Mouse (Mus musculus) midbrain, postnatal 0 days (tissue): ENCODE measurements around the gene Rpp40. TPM values are rescaled to one million over a fixed set of nuclear protein-coding genes. Genes with fewer than 3 reads are reported as not detected.

ENCODE experiments used
- ATAC-seq: fragments of 200-750 bp; cut with Nextera tagmentation; 2 replicates; pipeline ENCODE4 v1.8.0; 2017; ENCODE audit warnings: moderate number of reproducible peaks, mild to moderate bottlenecking, moderate TSS enrichment, moderate library complexity; ENCODE audit not compliant: low FRiP score
- DNase-seq: peaks from one replicate; pipeline ENCODE4 v3.0.0-alpha.2; 2015; ENCODE audit warnings: low spot score
- H3K27ac ChIP-seq: fragments of 300-500 bp; sonication (generic); 2 replicates; pipeline ENCODE4 v1.5.1; 2014; ENCODE audit warnings: low read depth, mild to moderate bottlenecking, low read length, mixed read lengths
- H3K27me3 ChIP-seq: fragments of 300-500 bp; sonication (generic); 2 replicates; pipeline ENCODE4 v1.6.1; 2014; ENCODE audit warnings: low read length, control low read depth, mixed read lengths; ENCODE audit not compliant: insufficient read depth
- H3K36me3 ChIP-seq: fragments of 300-500 bp; sonication (generic); 2 replicates; pipeline ENCODE4 v1.6.1; 2014; ENCODE audit warnings: low read length, control low read depth, mixed read lengths; ENCODE audit not compliant: insufficient read depth
- H3K4me1 ChIP-seq: fragments of 300-500 bp; sonication (generic); 2 replicates; pipeline ENCODE4 v1.6.1; 2014; ENCODE audit warnings: mild to moderate bottlenecking, control low read depth, antibody characterized with exemption, low read length, mixed read lengths; ENCODE audit not compliant: insufficient read depth
- H3K4me2 ChIP-seq: fragments of 300-500 bp; sonication (generic); 2 replicates; pipeline ENCODE4 v1.6.1; 2014; ENCODE audit warnings: low read depth, mild to moderate bottlenecking, low read length, mixed read lengths; ENCODE audit not compliant: poor library complexity, severe bottlenecking
- H3K4me3 ChIP-seq: fragments of 300-500 bp; sonication (generic); 2 replicates; pipeline ENCODE4 v1.5.1; 2014; ENCODE audit warnings: low read depth, mild to moderate bottlenecking, low read length, moderate library complexity
- H3K9ac ChIP-seq: fragments of 300-500 bp; sonication (generic); replicated peaks from 2 replicates; pipeline ENCODE4 v1.6.1; 2014; ENCODE audit warnings: mild to moderate bottlenecking, low read length, moderate library complexity, mixed read lengths; ENCODE audit not compliant: poor library complexity, severe bottlenecking
- H3K9me3 ChIP-seq: fragments of 300-500 bp; sonication (generic); 2 replicates; pipeline ENCODE4 v1.6.1; 2016; ENCODE audit warnings: low read length, control low read depth
- CTCF ChIP-seq: IDR thresholded peaks from 2 replicates; pipeline ENCODE4 v1.5.1; 2016; ENCODE audit warnings: antibody characterized with exemption, mild to moderate bottlenecking
- WGBS: fragments of 180-500 bp; shearing (Covaris S2); extraction: QIAGEN DNeasy Blood & Tissue Kit; methylation state at CpG from one replicate; pipeline ENCODE4 v1.1.7; 2014; 5-methylcytosine and 5-hydroxymethylcytosine counted together
- polyA plus RNA-seq: library from polyadenylated mRNA; unstranded; fragments of >200 nt; fragmentation: Nextera tagmentation; extraction: Ambion mirVana; gene quantifications from 2 replicates; pipeline ENCODE4 v1.2.1, GENCODE M21; 2015
- total RNA-seq: library from RNA; depleted of rRNA; stranded (reverse); fragments of >200 nt; gene quantifications from 2 replicates; pipeline ENCODE4 v1.2.3, GENCODE M21; 2014

Gene Rpp40
- total and polyA plus RNA-seq, 2 experiments from 2014 or later, result 4.6 to 6.1 TPM

DNA sequence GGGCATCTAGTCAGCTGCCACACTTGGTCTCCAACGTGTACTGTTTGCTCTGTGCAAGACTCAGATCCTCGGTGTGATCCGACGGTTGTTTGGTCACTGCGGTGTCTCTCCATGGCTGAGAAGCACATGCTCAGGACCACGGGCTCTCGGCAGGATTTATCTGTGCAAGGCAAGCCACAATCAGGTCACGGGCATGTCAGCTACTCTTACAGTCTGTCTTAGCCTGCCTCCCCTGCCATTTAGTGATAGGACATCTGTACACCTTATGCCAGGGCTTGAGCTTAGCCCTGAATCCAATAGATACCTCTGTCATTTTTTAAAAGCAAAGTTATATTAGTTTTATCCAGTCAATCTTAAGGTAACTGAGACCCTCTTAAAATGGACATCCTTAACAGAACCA, 35.5 kb downstream of the Rpp40 start:
- Histone ChIP-seq H3K4me1 (no peaks in the 10 kb centered on the region), H3K9ac (no peak overlapping the region), H3K27ac (no peak overlapping the region), H3K4me2 (no peak overlapping the region), H3K36me3 (no peaks in the 10 kb centered on the region), H3K27me3 (no peaks in the 10 kb centered on the region), H3K9me3 (no peaks in the 10 kb centered on the region), H3K4me3 (no peak overlapping the region)
- WGBS, result 92% methylated on average over 8 of the region's 8 CpGs
- no peak for TF ChIP-seq CTCF
- ATAC-seq (no peak), DNase-seq (no peak)

DNA sequence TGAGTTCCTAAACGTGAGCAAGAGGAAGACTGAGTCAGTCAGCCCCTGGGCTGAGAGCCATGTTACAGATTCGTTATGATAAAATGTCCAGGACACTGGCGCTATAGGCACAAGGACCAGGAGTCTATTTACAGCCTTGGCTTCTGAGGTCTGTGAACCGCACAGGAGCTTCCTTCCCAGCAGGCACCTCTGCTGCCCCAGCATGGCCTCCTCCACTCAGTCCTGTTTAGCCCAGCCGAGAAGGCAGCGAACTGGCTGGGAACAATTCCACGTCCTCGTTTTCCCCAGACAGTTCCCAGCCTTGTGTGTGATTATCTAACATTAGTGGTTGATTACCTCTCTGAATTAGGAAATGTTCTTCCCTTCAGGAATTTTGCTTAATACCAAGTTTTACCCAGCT, 45.2 kb downstream of the Rpp40 start:
- Histone ChIP-seq H3K4me1 (no peaks in the 10 kb centered on the region), H3K27ac (no peak overlapping the region), H3K36me3 (0 out of 2 replicates have a peak, but pooled peaks cover 5% of the 10 kb centered on the region), H3K9me3 (no peaks in the 10 kb centered on the region), H3K27me3 (no peaks in the 10 kb centered on the region), H3K4me2 (no peak overlapping the region), H3K4me3 (no peak overlapping the region), H3K9ac (no peak overlapping the region)
- no peak for DNase-seq
- TF ChIP-seq CTCF, result no peak
- 71% methylated on average over 8 of the region's 8 CpGs for WGBS
- ATAC-seq, result no peak

- H3K36me3 ChIP-seq, result 0 out of 2 replicates have a peak, but pooled peaks cover 2% of the 10 kb centered on the region
- H3K9me3 ChIP-seq, result no peaks in the 10 kb centered on the region
- ATAC-seq (no peak), DNase-seq (no peak)
- no peak for TF ChIP-seq CTCF
- no peaks in the 10 kb centered on the region for H3K27me3 ChIP-seq
- H3K27ac ChIP-seq, result no peak overlapping the region
- WGBS, result 76% methylated on average over 7 of the region's 7 CpGs
- H3K9ac ChIP-seq, result no peak overlapping the region
- no peak overlapping the region for H3K4me3 ChIP-seq
- H3K4me2 ChIP-seq, result no peak overlapping the region
- H3K4me1 ChIP-seq, result no peaks in the 10 kb centered on the region
Observed at GRCm38 (mm10) chr13:35857486-35857885, 48.7 kb downstream of the Rpp40 start.

DNA sequence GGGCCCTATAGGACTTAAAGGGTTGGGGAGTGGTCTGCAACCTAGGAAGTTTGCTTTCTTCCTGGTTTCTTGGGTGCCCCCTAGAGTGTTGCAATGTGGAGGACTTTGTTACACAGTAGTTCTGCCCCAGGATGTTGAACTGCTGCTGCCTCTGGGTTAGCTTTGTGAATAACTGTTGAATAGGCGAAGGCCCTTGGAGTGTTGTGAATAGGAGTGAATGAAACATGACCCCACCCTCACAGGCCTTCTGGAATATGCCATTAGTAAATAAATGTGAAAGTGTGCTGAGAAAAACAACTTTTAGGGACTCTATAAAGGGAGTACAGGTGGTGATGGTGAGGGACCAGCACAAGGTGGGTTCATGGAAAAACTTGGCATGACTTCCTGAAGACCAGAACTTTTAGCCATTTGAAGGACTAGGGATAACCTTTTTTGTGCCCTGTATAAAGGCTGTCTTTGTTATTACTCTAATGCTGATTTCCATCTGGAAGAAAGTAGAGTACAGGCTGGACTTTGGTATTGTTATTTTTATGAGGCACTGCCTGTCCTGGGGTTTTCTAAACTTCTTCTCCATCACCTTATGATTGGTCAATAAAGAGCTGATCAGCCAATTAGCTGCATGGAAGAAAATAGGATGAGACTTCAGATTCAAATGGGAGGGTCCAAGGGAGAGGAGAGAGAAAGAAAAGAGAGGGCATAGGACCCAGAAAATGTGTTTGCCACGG, 53.1 kb downstream of the Rpp40 start:
- Histone ChIP-seq H3K27ac (no peak overlapping the region), H3K9ac (no peak overlapping the region), H3K4me1 (no peaks in the 10 kb centered on the region), H3K4me2 (no peak overlapping the region), H3K36me3 (0 out of 2 replicates have a peak, but pooled peaks cover 2% of the 10 kb centered on the region), H3K4me3 (no peak overlapping the region), H3K27me3 (no peaks in the 10 kb centered on the region), H3K9me3 (no peaks in the 10 kb centered on the region)
- ATAC-seq, result no peak
- no peak for DNase-seq
- TF ChIP-seq CTCF, result no peak
- 89% methylated on average over 2 of the region's 2 CpGs for WGBS

- Histone ChIP-seq H3K27ac (no peak overlapping the region), H3K9me3 (no peaks in the 10 kb centered on the region), H3K9ac (no peak overlapping the region), H3K36me3 (no peaks in the 10 kb centered on the region), H3K27me3 (no peaks in the 10 kb centered on the region), H3K4me1 (no peaks in the 10 kb centered on the region), H3K4me2 (no peak overlapping the region), H3K4me3 (no peak overlapping the region)
- DNase-seq, result no peak
- TF ChIP-seq CTCF, result no peak
- ATAC-seq, result no peak
- WGBS, result 95% methylated on average over 6 of the region's 6 CpGs
Observed at GRCm38 (mm10) chr13:35851581-35851980, 54.6 kb downstream of the Rpp40 start.

GRCm38 (mm10) chr13:35848694-35849093, 57.5 kb downstream of the Rpp40 start:
- DNase-seq (no peak), ATAC-seq (no peak)
- Histone ChIP-seq H3K4me1 (no peaks in the 10 kb centered on the region), H3K9ac (no peak overlapping the region), H3K36me3 (no peaks in the 10 kb centered on the region), H3K27me3 (no peaks in the 10 kb centered on the region), H3K4me3 (no peak overlapping the region), H3K9me3 (no peaks in the 10 kb centered on the region), H3K4me2 (no peak overlapping the region), H3K27ac (no peak overlapping the region)
- TF ChIP-seq CTCF, result no peak
- 86% methylated on average over 3 of the region's 3 CpGs for WGBS
